Mouse (Mus musculus) MEL (cell line): ENCODE measurements around the gene Gm12166.
A peak's percentile ranks its signal among the peaks of the same experiment; 100 is the strongest.

ENCODE experiments used
- CTCF ChIP-seq, 3 experiments: IDR thresholded peaks in 2 of 3; conservative IDR thresholded peaks in 1 of 3; 2 replicates each; pipeline ENCODE4 v1.5.1; 2011 to 2012; ENCODE audit warnings: low read length in 3 of 3, low read depth in 2 of 3, mild to moderate bottlenecking in 2 of 3, improper control_type of control experiment in 1 of 3, inconsistent platforms in 1 of 3, mixed read lengths in 1 of 3, moderate library complexity in 1 of 3; ENCODE audit not compliant: control insufficient read depth in 1 of 3, insufficient read depth in 1 of 3, poor library complexity in 1 of 3, severe bottlenecking in 1 of 3
- E2F4 ChIP-seq: IDR thresholded peaks from 2 replicates; pipeline ENCODE4 v1.6.1; 2011; ENCODE audit warnings: low read depth, low read length, improper control_type of control experiment, borderline replicate concordance
- EP300 ChIP-seq, 2 experiments: IDR thresholded peaks; 2 replicates each; pipeline ENCODE4 v1.6.1; 2011; ENCODE audit warnings: improper control_type of control experiment in 2 of 2, low read length in 2 of 2, low read depth in 1 of 2, mild to moderate bottlenecking in 1 of 2
- ETS1 ChIP-seq: IDR thresholded peaks from 2 replicates; pipeline ENCODE4 v1.6.1; 2012; ENCODE audit warnings: low read depth, mild to moderate bottlenecking, inconsistent platforms, low read length, improper control_type of control experiment, moderate library complexity
- GATA1 ChIP-seq: IDR thresholded peaks from 2 replicates; pipeline ENCODE4 v1.6.1; 2011; ENCODE audit warnings: low read depth, low read length, improper control_type of control experiment
- MAX ChIP-seq: IDR thresholded peaks from 2 replicates; pipeline ENCODE4 v1.6.1; 2011; ENCODE audit warnings: low read length, improper control_type of control experiment
- MAZ ChIP-seq: IDR thresholded peaks from 2 replicates; pipeline ENCODE4 v1.6.1; 2012; ENCODE audit warnings: low read depth, mild to moderate bottlenecking, inconsistent platforms, low read length, improper control_type of control experiment
- POLR2A ChIP-seq, 2 experiments: IDR thresholded peaks; 2 replicates each; pipeline ENCODE4 v1.6.1; 2011 to 2012; ENCODE audit warnings: low read length in 2 of 2, mild to moderate bottlenecking in 2 of 2, control low read depth in 1 of 2, improper control_type of control experiment in 1 of 2, low read depth in 1 of 2, moderate library complexity in 1 of 2; ENCODE audit not compliant: control insufficient read depth in 1 of 2, insufficient read depth in 1 of 2, poor library complexity in 1 of 2
- SMC3 ChIP-seq: IDR thresholded peaks from 2 replicates; pipeline ENCODE4 v1.6.1; 2011; ENCODE audit warnings: low read depth, low read length, improper control_type of control experiment
- TAL1 ChIP-seq: IDR thresholded peaks from 2 replicates; pipeline ENCODE4 v1.6.1; 2012; ENCODE audit warnings: mild to moderate bottlenecking, inconsistent platforms, low read length, moderate library complexity, mixed read lengths
- ZKSCAN1 ChIP-seq: IDR thresholded peaks from 2 replicates; pipeline ENCODE4 v1.6.1; 2012; ENCODE audit warnings: low read depth, mild to moderate bottlenecking, inconsistent platforms, low read length, improper control_type of control experiment, moderate library complexity
- ZNF384 ChIP-seq: IDR thresholded peaks from 2 replicates; pipeline ENCODE4 v1.6.1; 2012; ENCODE audit warnings: low read depth, mild to moderate bottlenecking, inconsistent platforms, low read length, improper control_type of control experiment

DNA sequence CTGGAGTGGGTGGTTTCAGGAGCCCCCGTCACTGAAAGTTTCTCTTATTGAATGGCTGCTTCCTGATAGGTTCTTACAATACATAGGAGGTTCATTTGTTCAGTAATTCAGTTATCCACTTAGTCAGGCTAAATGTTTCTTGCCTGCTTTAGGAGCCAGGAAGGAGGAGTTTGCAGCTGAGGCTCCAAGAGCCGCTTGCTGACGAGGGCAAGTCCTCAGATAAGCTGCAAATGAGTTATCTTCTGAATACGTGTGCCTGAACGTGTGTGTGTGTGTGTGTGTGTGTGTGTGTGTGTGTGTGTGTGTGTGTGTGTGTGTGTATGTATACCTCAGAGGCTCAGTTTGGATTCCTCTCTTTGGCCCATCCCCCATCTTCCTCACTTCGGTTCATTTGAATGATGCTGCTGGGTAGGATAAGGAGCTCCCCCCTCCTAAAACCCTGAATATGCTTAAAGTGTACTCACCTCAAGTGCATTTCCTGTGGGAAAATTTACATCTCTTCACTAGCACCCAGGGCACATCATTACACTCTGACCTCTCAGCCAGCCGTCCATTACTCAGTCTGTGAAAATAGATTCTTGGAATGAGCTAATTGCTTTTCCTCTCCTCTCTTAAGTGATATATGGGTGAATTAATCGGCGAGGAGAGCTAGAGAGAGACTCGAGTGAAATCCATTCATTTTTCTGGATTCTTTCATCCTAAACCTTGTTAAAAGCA, 39.0 kb upstream of the Gm12166 start:
- TF ChIP-seq ZKSCAN1 (no peak; the same call in 1 of the 2 replicates), TAL1 (peak; percentile 41; the same call in 1 of the 2 replicates), E2F4 (no peak), CTCF (IDR thresholded peaks at IDR 0.05 in 2 of 3, conservative IDR thresholded peaks at IDR 0.05 in 1 of 3; ENCODE audit: control insufficient read depth in 1 of 3, insufficient read depth in 1 of 3, low read depth in 2 of 3, low read length in 3 of 3, poor library complexity in 1 of 3, severe bottlenecking in 1 of 3) (no peak), EP300 (IDR thresholded peaks at IDR 0.05; ENCODE audit: low read depth in 1 of 2, low read length in 2 of 2) (peak; percentile 86 to 89), MAZ (peak; percentile 76; the same call in 1 of the 2 replicates), GATA1 (peak; percentile 79), MAX (0 out of 2 replicates have a peak, but pooled peaks have one; percentile 50), ETS1 (peak; percentile 96), POLR2A (IDR thresholded peaks at IDR 0.05; ENCODE audit: control insufficient read depth in 1 of 2, insufficient read depth in 1 of 2, low read depth in 1 of 2, low read length in 2 of 2, poor library complexity in 1 of 2) (no peak), SMC3 (no peak), ZNF384 (no peak)
